Mouse (Mus musculus) G1E (cell line): Measurements from ENCODE around the gene Kcnip1. TPM values are rescaled to one million over a fixed set of nuclear protein-coding genes. Genes with fewer than 3 reads are reported as not detected.

Experiments
- ATAC-seq: 2 replicates; pipeline ENCODE4 v1.8.0; 2016; ENCODE audit warnings: mild to moderate bottlenecking; ENCODE audit not compliant: insufficient number of reproducible peaks, poor library complexity, low FRiP score, severe bottlenecking; ENCODE audit errors: extremely low read depth
- DNase-seq: peaks from one replicate; pipeline ENCODE4 v3.0.0; 2012; ENCODE audit warnings: low spot score
- H3K27me3 ChIP-seq: 2 replicates; pipeline ENCODE4 v1.6.1; 2012; ENCODE audit warnings: mild to moderate bottlenecking, low read length, inconsistent platforms; ENCODE audit not compliant: insufficient read depth
- H3K36me3 ChIP-seq: replicated peaks from 2 replicates; pipeline ENCODE3; 2012; ENCODE audit warnings: mild to moderate bottlenecking, inconsistent platforms
- H3K4me1 ChIP-seq: 2 replicates; pipeline ENCODE4 v1.6.1; 2012; ENCODE audit warnings: low read depth, low read length, inconsistent platforms, mixed read lengths; ENCODE audit not compliant: insufficient read depth
- H3K4me3 ChIP-seq: 2 replicates; pipeline ENCODE4 v1.5.1; 2012; ENCODE audit warnings: low read depth, mild to moderate bottlenecking, inconsistent platforms, low read length, moderate library complexity, mixed read lengths
- H3K9me3 ChIP-seq: replicated peaks from 2 replicates; pipeline ENCODE4 v1.6.1; 2012; ENCODE audit warnings: inconsistent platforms
- CTCF ChIP-seq: IDR thresholded peaks from 2 replicates; pipeline ENCODE4 v1.5.1; 2012; ENCODE audit warnings: low read depth, low read length, inconsistent platforms, mixed read lengths
- GATA1 ChIP-seq: IDR thresholded peaks from 2 replicates; pipeline ENCODE4 v1.6.1; 2012; ENCODE audit warnings: borderline replicate concordance, low read length, inconsistent platforms, mixed read lengths
- GATA2 ChIP-seq: IDR thresholded peaks from 2 replicates; pipeline ENCODE4 v1.6.1; 2012; ENCODE audit warnings: low read depth, low read length, inconsistent platforms, borderline replicate concordance
- POLR2AphosphoS5 ChIP-seq: IDR thresholded peaks from 2 replicates; pipeline ENCODE4 v1.6.1; 2012; ENCODE audit warnings: low read depth, low read length, inconsistent platforms; ENCODE audit not compliant: insufficient replicate concordance
- TAL1 ChIP-seq: conservative IDR thresholded peaks from 2 replicates; pipeline ENCODE4 v1.6.1; 2012; ENCODE audit warnings: low read depth, low read length, inconsistent platforms, mixed read lengths
- polyA plus RNA-seq: library from polyadenylated mRNA; stranded (reverse); fragments of >175 nt; gene quantifications from 2 replicates; pipeline ENCODE4 v1.2.3, GENCODE M21; 2012
- total RNA-seq, 2 experiments: library from RNA; stranded (forward) in 1 of 2; stranded (reverse) in 1 of 2; fragments of 200-1000 nt in 1 of 2; fragments of >200 nt in 1 of 2; fragmentation: Nextera tagmentation in 1 of 2; gene quantifications; 2 replicates each; pipeline ENCODE4 v1.2.3; 2014 to 2017

Gene Kcnip1
- total and polyA plus RNA-seq, 3 experiments: 0.27 TPM; not detected in 2

DNA sequence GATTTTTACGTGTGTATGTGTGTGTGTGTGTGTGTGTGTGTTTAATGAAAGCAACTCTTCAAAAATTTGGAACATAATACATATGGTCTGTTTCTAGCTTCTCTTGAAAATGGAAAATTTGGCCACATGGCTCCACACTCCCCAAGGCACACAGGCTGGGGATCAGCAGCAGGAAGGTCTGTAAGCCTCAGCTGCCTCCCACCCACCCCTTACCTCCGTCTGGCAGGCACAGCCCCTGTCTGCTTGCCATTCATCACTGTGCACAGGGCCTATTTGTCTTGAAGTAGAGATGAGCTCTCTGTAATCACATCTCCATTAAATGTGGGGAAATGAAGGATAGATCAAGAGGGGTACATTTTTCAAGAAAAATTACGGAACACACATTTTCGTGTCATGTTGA lies 212.7 kb downstream of the Kcnip1 start:
- no peaks in the 10 kb centered on the region for H3K27me3 ChIP-seq

DNA sequence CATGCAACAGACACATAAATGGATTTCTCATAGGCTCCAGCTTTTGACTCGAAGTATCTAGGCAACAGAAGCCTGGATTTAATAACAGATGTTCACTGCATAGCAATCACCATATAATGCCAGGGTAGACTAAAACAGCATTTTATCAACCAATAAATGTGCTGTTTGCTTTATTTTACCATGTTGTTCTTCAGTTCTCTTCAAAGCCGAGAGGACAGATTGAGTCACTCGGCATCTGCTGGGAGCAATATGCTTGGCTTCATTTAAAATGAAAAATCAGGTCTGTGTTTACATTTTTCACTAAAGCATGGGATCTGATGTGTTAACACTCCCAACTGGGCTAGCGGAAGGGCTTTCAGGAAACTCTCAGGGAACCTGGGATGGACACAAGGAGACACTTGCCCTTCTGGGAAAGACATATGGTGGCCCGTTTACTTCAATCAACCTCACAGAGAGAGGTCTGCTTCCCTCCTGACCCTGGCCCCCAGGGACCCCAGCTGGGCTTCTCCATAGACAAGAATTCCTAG lies 220.3 kb downstream of the Kcnip1 start:
- H3K27me3 ChIP-seq: no peaks in the 10 kb centered on the region

More for the DNA sequence above, 212.7 kb downstream of the Kcnip1 start:
- no peak overlapping the region for H3K4me3 ChIP-seq
- no peaks in the 10 kb centered on the region for H3K36me3 ChIP-seq
- no peak for DNase-seq
- H3K9me3 ChIP-seq: peaks cover 9% of the 10 kb centered on the region; the same call in 1 of the 2 replicates
- no peaks in the 10 kb centered on the region for H3K4me1 ChIP-seq
- no peak for TF ChIP-seq TAL1
- no peak for TF ChIP-seq GATA2
- no peak for TF ChIP-seq GATA1
- no peak for TF ChIP-seq POLR2AphosphoS5
- TF ChIP-seq CTCF: no peak
- no peak for ATAC-seq

DNA sequence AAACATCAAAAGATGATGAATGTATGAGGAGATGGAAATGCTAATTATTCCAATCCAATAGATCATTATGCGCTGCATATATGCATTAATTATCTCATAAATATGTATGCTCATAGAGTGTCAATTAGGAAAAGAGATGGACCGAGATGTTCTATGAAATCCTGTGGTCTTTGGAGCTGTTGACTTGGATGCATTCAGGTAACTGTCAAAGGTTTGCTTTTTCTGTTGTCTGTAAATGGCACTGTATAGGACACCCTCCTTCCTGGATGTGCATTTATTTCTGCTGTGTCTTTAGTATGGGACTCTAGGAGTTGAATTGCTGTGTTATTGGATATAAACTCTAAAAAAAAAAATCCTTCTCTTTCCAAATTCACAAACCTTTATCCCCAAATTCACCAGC lies 220.9 kb downstream of the Kcnip1 start:
- Histone ChIP-seq H3K4me3 (no peak overlapping the region), H3K9me3 (no peaks in the 10 kb centered on the region), H3K27me3 (no peaks in the 10 kb centered on the region), H3K36me3 (no peaks in the 10 kb centered on the region), H3K4me1 (no peaks in the 10 kb centered on the region)
- no peak for DNase-seq
- ATAC-seq: no peak
- TF ChIP-seq GATA1: no peak
- TF ChIP-seq POLR2AphosphoS5: no peak
- TF ChIP-seq TAL1: no peak
- TF ChIP-seq CTCF: no peak
- TF ChIP-seq GATA2: no peak

More for the DNA sequence above, 220.3 kb downstream of the Kcnip1 start:
- H3K4me1 ChIP-seq: no peaks in the 10 kb centered on the region
- no peak overlapping the region for H3K4me3 ChIP-seq
- no peak for TF ChIP-seq GATA1
- no peak for TF ChIP-seq POLR2AphosphoS5
- TF ChIP-seq GATA2: no peak
- TF ChIP-seq CTCF: no peak
- TF ChIP-seq TAL1: no peak
- H3K9me3 ChIP-seq: no peaks in the 10 kb centered on the region
- no peaks in the 10 kb centered on the region for H3K36me3 ChIP-seq
- ATAC-seq: no peak
- no peak for DNase-seq

DNA sequence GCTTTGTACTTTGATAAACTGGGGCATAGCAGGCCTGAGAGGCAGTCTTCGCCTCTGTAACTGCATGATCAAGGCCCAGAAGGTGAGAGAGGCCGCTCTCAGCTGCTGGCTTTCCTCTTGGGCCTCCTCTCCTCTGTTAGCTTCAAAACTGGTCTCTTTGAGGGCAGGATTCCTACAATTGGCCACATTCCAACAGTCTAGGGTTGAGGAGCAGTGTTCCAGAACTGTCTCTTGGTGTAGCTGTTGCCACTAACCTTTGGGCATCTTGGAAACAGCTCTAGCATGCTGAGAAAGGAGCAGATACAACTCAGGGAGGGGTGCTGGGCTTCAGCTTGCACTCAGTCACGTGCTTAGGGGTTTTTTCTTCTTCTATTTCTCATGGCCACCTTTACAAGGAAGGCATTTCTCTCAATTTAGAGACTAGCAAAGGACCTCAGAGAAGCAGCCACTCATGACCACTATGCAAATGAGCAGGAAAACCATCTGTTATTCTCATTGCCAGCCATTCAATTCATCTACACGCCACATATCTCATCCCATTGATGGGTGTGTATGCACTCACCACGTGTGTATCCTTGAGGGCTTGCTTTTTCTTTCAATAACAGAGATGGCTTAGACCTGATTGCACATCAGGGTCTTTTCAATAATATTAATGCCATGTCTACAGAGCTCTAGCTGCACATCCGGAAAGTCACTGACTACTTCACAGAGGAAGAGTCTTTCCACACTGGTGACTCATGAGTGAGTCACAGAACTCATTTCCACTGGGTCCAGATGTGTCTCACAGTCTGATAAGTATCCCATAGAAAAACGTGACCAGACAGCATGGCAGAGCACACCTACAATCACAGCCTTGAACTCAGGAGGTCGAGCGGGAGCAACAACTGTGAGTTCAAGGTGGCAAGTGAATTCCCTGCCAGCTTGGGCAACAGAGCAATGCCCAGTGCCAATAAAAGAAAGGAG lies 225.7 kb downstream of the Kcnip1 start:
- H3K9me3 ChIP-seq: peaks cover 8% of the 10 kb centered on the region
- H3K27me3 ChIP-seq: no peaks in the 10 kb centered on the region
- TF ChIP-seq TAL1: no peak
- H3K4me3 ChIP-seq: no peak overlapping the region
- DNase-seq: no peak
- H3K4me1 ChIP-seq: no peaks in the 10 kb centered on the region
- no peak for ATAC-seq
- no peaks in the 10 kb centered on the region for H3K36me3 ChIP-seq

DNA sequence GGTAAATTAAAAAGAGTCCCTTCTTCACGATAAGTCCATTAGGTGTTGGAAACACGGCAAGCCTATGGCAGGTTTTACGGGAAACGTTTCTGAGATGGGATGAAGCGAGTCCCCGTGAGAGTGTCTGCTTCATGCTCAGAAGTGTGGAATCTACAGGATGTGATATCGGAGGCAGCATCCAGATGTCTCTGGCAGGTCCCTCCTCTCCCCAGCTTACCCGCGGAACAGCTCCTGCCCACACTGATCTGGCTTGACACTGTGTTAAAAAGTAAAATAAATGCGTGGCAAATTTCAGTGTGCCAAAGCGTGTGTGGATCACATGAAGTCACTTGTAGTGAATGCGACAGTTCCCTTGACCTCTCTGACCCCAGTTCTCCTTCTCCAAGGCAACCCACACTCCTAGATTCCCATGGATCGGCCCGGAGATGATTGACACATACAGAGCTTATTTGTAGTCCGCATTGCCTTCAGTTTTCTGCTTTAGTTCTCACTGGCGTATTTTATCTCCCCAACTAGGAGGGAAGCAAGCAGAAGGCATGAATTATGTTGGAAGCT lies 231.7 kb downstream of the Kcnip1 start:
- peaks cover 29% of the 10 kb centered on the region for H3K9me3 ChIP-seq
- H3K27me3 ChIP-seq: no peaks in the 10 kb centered on the region
- TF ChIP-seq GATA1: no peak
- no peak for TF ChIP-seq GATA2
- DNase-seq (no peak), ATAC-seq (no peak)
- H3K36me3 ChIP-seq: no peaks in the 10 kb centered on the region
- H3K4me1 ChIP-seq: no peaks in the 10 kb centered on the region
- H3K4me3 ChIP-seq: no peak overlapping the region

DNA sequence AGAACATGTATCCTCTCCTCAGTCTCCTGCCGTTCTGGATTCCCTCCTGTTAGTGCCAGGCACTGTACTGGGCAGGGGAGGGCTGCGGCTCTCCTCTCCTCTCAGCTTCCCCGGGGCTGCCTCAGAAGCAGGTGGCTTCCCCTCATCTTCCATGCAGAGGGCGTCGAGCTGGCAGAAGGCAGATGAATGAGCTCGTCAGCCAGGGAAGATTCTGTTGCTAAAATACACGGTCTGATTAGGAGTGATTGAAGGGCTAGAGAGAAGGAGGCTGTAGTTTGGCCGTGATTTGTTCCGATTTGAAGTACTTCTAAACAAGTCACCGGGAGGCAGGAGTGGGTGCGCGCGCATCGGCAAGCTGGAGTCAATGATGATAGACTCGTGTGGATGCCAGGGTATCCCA lies 236.3 kb downstream of the Kcnip1 start:
- DNase-seq: no peak
- TF ChIP-seq GATA2 (no peak), POLR2AphosphoS5 (no peak), TAL1 (no peak), CTCF (no peak), GATA1 (no peak)

More for the DNA sequence above, 236.3 kb downstream of the Kcnip1 start:
- ATAC-seq: no peak
- H3K4me3 ChIP-seq: no peak overlapping the region
- peaks cover 26% of the 10 kb centered on the region for H3K9me3 ChIP-seq
- no peaks in the 10 kb centered on the region for H3K27me3 ChIP-seq
- H3K4me1 ChIP-seq: no peaks in the 10 kb centered on the region
- no peaks in the 10 kb centered on the region for H3K36me3 ChIP-seq
